Mouse (Mus musculus) C2C12 (cell line): ENCODE data around the gene Ints6l. TPM values are rescaled to one million over a fixed set of nuclear protein-coding genes. Genes with fewer than 3 reads are reported as not detected.

Experiments
- H3K27me3 ChIP-seq: one replicate; pipeline ENCODE4 v1.6.1; 2011; ENCODE audit not compliant: control insufficient read depth, insufficient read depth, insufficient read length
- H3K36me3 ChIP-seq: one replicate; pipeline ENCODE4 v1.6.1; 2011; ENCODE audit not compliant: control insufficient read depth, insufficient read depth
- H3K4me3 ChIP-seq: one replicate; pipeline ENCODE4 v1.5.1; 2011; ENCODE audit warnings: mild to moderate bottlenecking, control low read depth; ENCODE audit not compliant: poor library complexity, insufficient read depth, severe bottlenecking
- H3K79me2 ChIP-seq: one replicate; pipeline ENCODE4 v1.6.1; 2011; ENCODE audit not compliant: control insufficient read depth, insufficient read depth
- H3K79me3 ChIP-seq: one replicate; pipeline ENCODE4 v1.6.1; 2011; ENCODE audit warnings: low read depth, control low read depth
- H3ac ChIP-seq: one replicate; pipeline ENCODE3; 2011; ENCODE audit warnings: low read depth; ENCODE audit not compliant: control insufficient read depth, insufficient read length
- CEBPB ChIP-seq: IDR thresholded peaks from one replicate; pipeline ENCODE4 v1.6.1; 2011; ENCODE audit warnings: low read depth, mild to moderate bottlenecking, control low read depth, moderate library complexity
- CTCF ChIP-seq: IDR thresholded peaks from one replicate; pipeline ENCODE4 v1.5.1; 2011; ENCODE audit not compliant: control insufficient read depth, insufficient read depth, insufficient read length
- FOSL1 ChIP-seq: IDR thresholded peaks from one replicate; pipeline ENCODE4 v1.8.0; 2011; ENCODE audit warnings: mild to moderate bottlenecking, low read length; ENCODE audit not compliant: poor library complexity, insufficient read depth, severe bottlenecking
- MAX ChIP-seq: IDR thresholded peaks from one replicate; pipeline ENCODE4 v1.6.1; 2011; ENCODE audit warnings: mild to moderate bottlenecking, control low read depth
- MYOD1 ChIP-seq: IDR thresholded peaks from one replicate; pipeline ENCODE4 v1.6.1; 2011; ENCODE audit warnings: low read depth; ENCODE audit not compliant: control insufficient read depth, insufficient read length
- MYOG ChIP-seq: IDR thresholded peaks from one replicate; pipeline ENCODE4 v1.6.1; 2011; ENCODE audit not compliant: control insufficient read depth, insufficient read length; ENCODE audit errors: extremely low read depth
- USF1 ChIP-seq: IDR thresholded peaks from one replicate; pipeline ENCODE4 v1.6.1; 2011; ENCODE audit warnings: low read depth, mild to moderate bottlenecking, control low read depth, moderate library complexity
- polyA plus RNA-seq: library from polyadenylated mRNA; unstranded; fragments of >200 nt; fragmentation: generic; extraction: Trizol; gene quantifications from one replicate; pipeline ENCODE4 v1.2.1, GENCODE M21; 2012; ENCODE audit warnings: missing spikeins

The Ints6l gene
- polyA plus RNA-seq, 1 experiment = 1.2 TPM

- Histone ChIP-seq H3K79me3 (no peaks in the 10 kb centered on the region), H3K4me3 (no peak overlapping the region), H3K79me2 (no peaks in the 10 kb centered on the region), H3K27me3 (no peaks in the 10 kb centered on the region), H3ac (no peak overlapping the region), H3K36me3 (no peaks in the 10 kb centered on the region)
- no peak for TF ChIP-seq USF1
- no peak for TF ChIP-seq MYOG
- no peak for TF ChIP-seq MYOD1
- TF ChIP-seq MAX = no peak
- TF ChIP-seq CTCF = no peak
- no peak for TF ChIP-seq CEBPB
- no peak for TF ChIP-seq FOSL1
Measured at GRCm38 (mm10) chrX:56435758-56436283, 18.8 kb upstream of the Ints6l start.

- Histone ChIP-seq H3K79me3 (no peaks in the 10 kb centered on the region), H3ac (no peak overlapping the region), H3K36me3 (no peaks in the 10 kb centered on the region), H3K27me3 (peaks cover 5% of the 10 kb centered on the region), H3K4me3 (no peak overlapping the region), H3K79me2 (no peaks in the 10 kb centered on the region)
- TF ChIP-seq USF1 (no peak), CEBPB (no peak), CTCF (no peak), MYOD1 (no peak), MAX (no peak), MYOG (no peak), FOSL1 (no peak)
Measured at GRCm38 (mm10) chrX:56446487-56447428, 7.9 kb upstream of the Ints6l start.

- Histone ChIP-seq H3K79me2 (no peaks in the 10 kb centered on the region), H3K79me3 (no peaks in the 10 kb centered on the region), H3K4me3 (no peak within 1 kb of the TSS), H3ac (no peak within 1 kb of the TSS), H3K36me3 (no peaks in the 10 kb centered on the region), H3K27me3 (peaks cover 5% of the 10 kb centered on the region)
- TF ChIP-seq MYOG (no peak), MYOD1 (no peak), FOSL1 (no peak), CTCF (no peak), MAX (no peak), USF1 (no peak), CEBPB (no peak)
Measured at GRCm38 (mm10) chrX:56447524-56448015, 7.1 kb upstream of the Ints6l start, which contains the start of gene Gm2174. Gm2174 (plus strand) TSS chrX:56447965.

GRCm38 (mm10) chrX:56455372-56456246 is 952 bp downstream of the Ints6l start:
- Histone ChIP-seq H3K79me2 (no peaks in the 10 kb centered on the region), H3K36me3 (no peaks in the 10 kb centered on the region)
- TF ChIP-seq MYOD1 (no peak), FOSL1 (no peak), CTCF (no peak), MYOG (no peak), MAX (no peak), USF1 (no peak), CEBPB (no peak)

GRCm38 (mm10) chrX:56456379-56456778 is 1.7 kb downstream of the Ints6l start:
- Histone ChIP-seq H3ac (no peak overlapping the region), H3K36me3 (no peaks in the 10 kb centered on the region), H3K79me2 (no peaks in the 10 kb centered on the region), H3K4me3 (peak overlapping the region; percentile 23), H3K79me3 (no peaks in the 10 kb centered on the region), H3K27me3 (no peaks in the 10 kb centered on the region)
- no peak for TF ChIP-seq CEBPB
- no peak for TF ChIP-seq USF1
- TF ChIP-seq MYOG = no peak
- TF ChIP-seq FOSL1 = no peak
- TF ChIP-seq MYOD1 = no peak
- TF ChIP-seq MAX = no peak
- TF ChIP-seq CTCF = no peak

More at GRCm38 (mm10) chrX:56455372-56456246, 952 bp downstream of the Ints6l start:
- H3ac ChIP-seq = peak overlapping the region; percentile 40
- no peaks in the 10 kb centered on the region for H3K27me3 ChIP-seq
- H3K79me3 ChIP-seq = no peaks in the 10 kb centered on the region
- peak overlapping the region; percentile 37 for H3K4me3 ChIP-seq
